ENCODE assay signal across 9 mouse cellular contexts in the genomic region with DNA sequence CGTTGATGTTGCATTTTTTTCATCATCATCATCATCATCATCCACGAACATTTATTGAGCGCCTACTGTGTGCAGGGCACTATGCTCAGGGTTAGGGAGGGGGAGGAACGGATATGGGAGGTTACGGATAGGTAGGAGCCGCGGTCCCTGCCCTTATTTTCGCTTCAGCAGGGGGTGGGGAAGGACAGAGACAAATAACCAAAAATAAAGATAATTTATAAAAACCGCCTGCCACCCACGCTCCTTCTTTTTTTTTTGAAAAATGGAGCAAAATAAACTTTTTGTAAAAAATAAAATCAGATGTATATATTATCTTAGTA.
DNase-seq lines count a peak whose midpoint lies in the region; ATAC-seq lines count a peak whose summit lies in the region.
"Had no signal": no experiment of that assay in that cellular context is flagged by ENCODE, and none has a peak within 500 bp of the region (broad histone marks: within the 10 kb centered on the region; RNA-seq: fewer than 3 reads in every experiment).

No protein-coding gene starts in this region.

- no peaks in the 10 kb centered on the region for H3K36me3 ChIP-seq in heart, embryonic 11.5 days (ENCODE audit: control insufficient read depth, insufficient read depth, low read length)
- no peaks in the 10 kb centered on the region for H3K36me3 ChIP-seq in forebrain, embryonic 10.5 days (replicated peaks)
- H3K36me3 ChIP-seq in liver, embryonic 12.5 days: no peaks in the 10 kb centered on the region

- no peaks in the 10 kb centered on the region for H3K9me3 ChIP-seq in heart, embryonic 11.5 days (replicated peaks; ENCODE audit: control insufficient read depth, low read length)
- H3K9me3 ChIP-seq in forebrain, embryonic 10.5 days: no peaks in the 10 kb centered on the region
- H3K9me3 ChIP-seq in liver, embryonic 12.5 days (replicated peaks): no peaks in the 10 kb centered on the region

- H3K9ac ChIP-seq in heart, embryonic 11.5 days (ENCODE audit: low read depth, low read length): no peak overlapping the region; the same call in 1 of the 2 replicates
- H3K9ac ChIP-seq in liver, embryonic 12.5 days: no peak overlapping the region

- WGBS in heart, embryonic 11.5 days (ENCODE audit: insufficient replicate concordance): under 1% methylated on average over 10 of the region's 10 CpGs
- WGBS in forebrain, embryonic 10.5 days: under 1% methylated on average over 10 of the region's 10 CpGs
- 6% methylated on average over 10 of the region's 10 CpGs for whole genome bisulfite sequencing in liver, embryonic 12.5 days (ENCODE audit: insufficient replicate concordance)

- H3K4me3 ChIP-seq in heart, embryonic 11.5 days (ENCODE audit: low read depth, low read length): peak overlapping the region; percentile 65
- H3K4me3 ChIP-seq in forebrain, embryonic 10.5 days: peak overlapping the region; percentile 64
- peak overlapping the region; percentile 26; the same call in 1 of the 2 replicates for H3K4me3 ChIP-seq in liver, embryonic 12.5 days
- H3K4me3 ChIP-seq: myocyte had no signal

- no peak for ATAC-seq in heart, embryonic 11.5 days (replicated peaks; ENCODE audit: insufficient number of reproducible peaks, low FRiP score, low TSS enrichment)
- no peak for ATAC-seq in liver, embryonic 12.5 days

- DNase-seq in heart, adult 8-10 months (ENCODE audit: low spot score): no peak
- peak; percentile 8 for DNase-seq in CD4-positive helper T cell, adult 2 months (ENCODE audit: low read depth, low spot score)
- no peak for DNase-seq in forebrain, embryonic 10.5 days (ENCODE audit: extremely low spot score, low spot score)
- no peak for DNase-seq in frontal cortex, postnatal 10 days (ENCODE audit: low spot score in 2 of 2)
- DNase-seq in urinary bladder, postnatal 4 days (ENCODE audit: low spot score in 2 of 2): no peak
- DNase-seq in spleen, postnatal 14 days (ENCODE audit: low spot score in 2 of 2): no peak

- peaks cover 10% of the 10 kb centered on the region; the same call in 1 of the 2 replicates for H3K4me1 ChIP-seq in heart, embryonic 11.5 days (ENCODE audit: control insufficient read depth, insufficient read depth, low read length)
- peaks cover 22% of the 10 kb centered on the region for H3K4me1 ChIP-seq in forebrain, embryonic 10.5 days
- peaks cover 5% of the 10 kb centered on the region; the same call in 1 of the 2 replicates for H3K4me1 ChIP-seq in liver, embryonic 12.5 days

- peak overlapping the region; percentile 91 for H3K4me2 ChIP-seq in heart, embryonic 11.5 days
- H3K4me2 ChIP-seq in liver, embryonic 12.5 days: peak overlapping the region; percentile 38

- no peak overlapping the region for H3K27ac ChIP-seq in heart, embryonic 11.5 days (ENCODE audit: low read depth, low read length)
- H3K27ac ChIP-seq in forebrain, embryonic 10.5 days: no peak overlapping the region
- no peak overlapping the region for H3K27ac ChIP-seq in liver, embryonic 12.5 days

- peaks cover 14% of the 10 kb centered on the region; the same call in 1 of the 2 replicates for H3K27me3 ChIP-seq in heart, embryonic 11.5 days (ENCODE audit: control insufficient read depth, insufficient read depth, low read length)
- H3K27me3 ChIP-seq in forebrain, embryonic 10.5 days (ENCODE audit: poor library complexity, severe bottlenecking): peaks cover 72% of the 10 kb centered on the region
- H3K27me3 ChIP-seq in liver, embryonic 12.5 days (replicated peaks): peaks cover 83% of the 10 kb centered on the region
